Mouse (Mus musculus): ENCODE measurements around the gene Meis1. TPM values are rescaled to one million over a fixed set of nuclear protein-coding genes. Genes with fewer than 3 reads are reported as not detected.

Gene Meis1
- polyA plus RNA-seq, 1 experiment from 2014 or later, result 15.6 TPM

DNA sequence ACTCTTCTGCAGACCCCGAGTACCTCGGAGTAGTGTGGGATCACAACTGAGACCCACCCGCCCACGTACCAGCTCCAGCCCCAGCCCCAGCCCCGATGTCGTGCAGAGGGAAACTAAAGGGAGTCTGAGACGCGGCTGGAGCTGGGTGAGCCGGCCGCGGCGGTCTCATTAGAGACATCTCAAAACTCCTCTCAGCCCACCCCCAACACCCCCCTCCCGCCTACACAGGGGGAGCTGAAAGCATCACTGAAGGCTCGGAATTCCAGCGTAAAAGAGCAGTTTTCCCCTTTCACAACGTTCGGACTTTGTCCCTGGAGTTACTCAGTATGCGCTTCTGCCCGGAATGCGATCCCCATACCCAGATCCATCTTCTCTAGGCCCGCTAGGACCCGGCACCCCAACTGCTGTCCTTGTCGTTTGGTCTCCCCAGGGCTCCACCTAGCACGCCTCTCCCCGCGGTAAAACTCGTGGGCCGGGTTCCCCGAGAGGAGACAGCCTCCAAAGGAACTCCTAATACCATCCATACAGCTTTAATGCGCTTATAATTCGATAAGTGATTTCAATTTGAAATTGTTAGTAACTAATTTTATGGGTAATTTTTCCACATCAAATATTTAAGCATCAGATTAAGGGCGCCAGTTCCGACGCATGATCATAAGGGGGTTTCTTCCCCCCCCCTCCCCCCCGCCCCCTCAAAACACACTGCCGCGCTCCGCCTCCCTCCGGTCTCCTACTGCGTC, 141.7 kb downstream of the Meis1 start:
- DNase-seq (ENCODE audit: low spot score), result peak; percentile 43

GRCm38 (mm10) chr11:18875911-18876885, 142.6 kb downstream of the Meis1 start:
- DNase-seq (ENCODE audit: low spot score), result no peak

- DNase-seq (ENCODE audit: low spot score), result peak; percentile 7
Observed at GRCm38 (mm10) chr11:18875001-18875902, 143.5 kb downstream of the Meis1 start.

- no peak for DNase-seq (ENCODE audit: low spot score)
Observed at GRCm38 (mm10) chr11:18874278-18875000, 144.3 kb downstream of the Meis1 start.

DNA sequence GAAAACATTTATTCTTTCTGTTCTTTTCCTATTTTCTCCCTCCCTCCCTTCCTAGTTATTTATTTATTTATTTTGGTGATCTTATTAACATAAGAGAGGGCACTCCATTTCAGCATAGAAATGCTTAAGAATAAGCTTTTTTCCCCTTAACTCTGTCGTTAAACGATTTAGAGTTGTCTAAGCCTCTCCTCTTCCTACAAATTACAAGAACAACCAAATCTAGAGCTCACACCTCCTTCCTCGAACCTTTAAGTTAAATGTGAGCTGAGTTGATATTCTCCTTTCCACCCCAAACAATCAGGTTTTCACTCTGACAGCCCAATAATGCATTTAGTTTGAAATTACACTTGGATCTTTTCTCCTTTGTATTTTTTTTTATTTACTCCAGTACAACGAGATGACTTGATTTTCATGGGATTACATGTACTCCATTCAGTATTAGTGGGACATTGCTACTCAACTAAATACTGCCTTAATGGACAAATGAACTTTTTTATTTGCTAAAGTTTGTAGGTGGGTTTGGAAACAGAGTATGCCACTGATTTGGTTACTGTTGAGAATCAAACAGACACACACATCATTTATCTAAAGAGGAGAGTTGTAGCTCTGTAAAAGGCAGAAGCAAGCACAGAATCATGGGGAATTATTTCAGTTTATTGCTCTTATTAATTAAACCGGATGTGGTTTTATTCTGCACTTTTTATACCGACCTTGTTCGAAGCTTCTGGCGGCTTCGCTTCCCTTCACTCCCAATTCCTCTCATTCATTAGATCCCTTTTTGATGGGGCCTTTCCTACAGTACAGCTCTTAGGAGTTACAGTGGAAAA, 145.1 kb downstream of the Meis1 start:
- no peak for DNase-seq (ENCODE audit: low spot score)

DNA sequence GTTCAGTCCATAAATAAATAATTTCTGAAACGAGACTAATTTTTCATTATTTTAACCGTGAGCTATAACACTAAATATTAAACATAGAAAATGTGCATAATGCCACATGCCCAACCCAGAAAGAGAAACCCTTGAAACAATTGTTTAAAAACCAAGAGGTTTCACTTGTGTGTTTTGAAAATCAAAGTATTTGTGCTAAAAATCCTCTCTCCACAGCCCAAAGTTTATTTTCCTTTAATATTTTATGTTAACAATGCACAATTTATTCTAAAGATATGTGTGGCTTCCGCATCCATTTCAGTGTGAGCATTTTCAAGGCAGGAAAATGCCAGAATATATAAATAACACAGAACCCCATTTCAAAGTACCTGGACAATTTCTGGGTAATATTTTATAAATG, 146.0 kb downstream of the Meis1 start:
- DNase-seq (ENCODE audit: low spot score), result no peak

- no peak for DNase-seq (ENCODE audit: low spot score)
Observed at GRCm38 (mm10) chr11:18872118-18872751, 146.6 kb downstream of the Meis1 start.

- DNase-seq (ENCODE audit: low spot score), result no peak
Observed at GRCm38 (mm10) chr11:18871170-18872081, 147.4 kb downstream of the Meis1 start.

GRCm38 (mm10) chr11:18870121-18870931, 148.5 kb downstream of the Meis1 start:
- DNase-seq (ENCODE audit: low spot score), result no peak

DNA sequence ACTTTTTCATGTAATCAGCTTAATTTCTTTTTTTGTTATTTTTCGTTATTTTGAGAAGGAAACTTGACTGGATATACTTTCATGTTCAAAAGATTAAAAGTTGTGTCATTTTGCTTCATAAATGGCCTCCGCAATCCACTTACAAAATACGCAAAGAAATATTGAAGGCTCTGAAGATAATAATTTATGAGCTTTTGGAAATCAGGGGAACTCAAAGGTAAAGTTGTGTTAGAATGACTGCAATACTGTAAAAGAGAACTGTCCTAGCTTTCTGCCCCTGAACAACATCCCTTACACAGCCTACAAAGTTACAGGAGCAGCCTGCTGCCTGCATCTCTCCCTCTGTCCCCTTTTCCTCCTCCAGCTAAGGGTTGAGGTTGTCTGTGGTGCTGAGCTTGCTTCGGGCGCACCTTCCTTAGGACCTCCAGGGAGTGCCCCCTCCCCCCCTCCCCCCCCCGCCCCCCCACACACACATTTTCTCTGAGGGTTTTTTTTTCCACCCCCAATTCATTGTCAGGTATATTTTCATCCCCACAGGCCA, 149.3 kb downstream of the Meis1 start:
- DNase-seq (ENCODE audit: low spot score), result no peak

- no peak for DNase-seq (ENCODE audit: low spot score)
Observed at GRCm38 (mm10) chr11:18867665-18868064, 151.1 kb downstream of the Meis1 start.

DNA sequence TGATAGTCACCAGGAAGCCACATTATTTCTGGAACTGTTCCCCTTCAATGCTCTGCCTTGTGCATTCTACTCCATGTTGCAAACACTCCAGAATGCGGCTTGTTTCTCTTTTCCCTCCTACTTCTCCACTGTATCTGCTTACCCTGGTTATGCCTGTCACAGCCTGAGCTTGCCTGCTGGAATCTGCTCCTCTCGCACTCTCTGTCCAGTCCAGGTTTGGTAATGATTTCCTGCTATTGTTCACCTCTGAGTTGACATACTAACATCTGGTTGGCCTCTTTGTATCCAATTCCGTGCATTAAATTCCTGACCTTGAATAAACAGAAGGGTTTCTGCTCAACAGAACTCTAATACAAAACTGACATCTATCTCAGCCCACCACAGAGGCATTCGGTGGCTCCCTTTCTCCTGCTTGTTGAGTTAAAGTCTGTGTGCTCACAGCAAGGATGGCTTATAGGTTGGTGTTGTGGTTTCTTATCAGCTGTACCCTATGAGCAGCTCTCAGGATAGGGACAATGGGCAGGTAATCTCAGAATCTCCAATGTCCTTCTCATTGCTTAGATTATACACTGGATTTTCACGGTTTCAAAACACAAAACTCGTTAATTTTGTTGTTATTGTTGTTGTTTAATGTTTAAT, 152.5 kb downstream of the Meis1 start:
- DNase-seq (ENCODE audit: low spot score), result no peak

DNA sequence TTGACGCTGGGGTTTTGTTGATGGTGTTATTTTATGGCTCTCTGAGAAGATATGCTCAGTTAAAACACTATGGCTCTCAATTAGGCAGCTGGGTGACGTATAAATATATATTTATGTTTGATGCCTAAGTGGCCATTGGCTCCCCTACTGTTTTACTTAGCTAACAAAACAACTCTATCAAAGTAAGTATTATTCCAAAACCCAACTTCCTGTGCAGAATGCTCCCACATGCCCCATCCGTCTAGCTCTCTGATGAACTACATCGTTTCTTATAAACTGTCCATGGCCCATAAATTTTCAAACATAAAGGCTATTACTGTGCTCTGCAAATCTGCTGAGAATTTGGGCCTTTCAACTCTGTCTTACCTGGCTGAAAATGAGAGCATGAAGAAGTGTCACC, 168.0 kb downstream of the Meis1 start:
- no peak for DNase-seq (ENCODE audit: low spot score)

- no peak for DNase-seq (ENCODE audit: low spot score)
Observed at GRCm38 (mm10) chr11:18847650-18848049, 171.1 kb downstream of the Meis1 start.

DNA sequence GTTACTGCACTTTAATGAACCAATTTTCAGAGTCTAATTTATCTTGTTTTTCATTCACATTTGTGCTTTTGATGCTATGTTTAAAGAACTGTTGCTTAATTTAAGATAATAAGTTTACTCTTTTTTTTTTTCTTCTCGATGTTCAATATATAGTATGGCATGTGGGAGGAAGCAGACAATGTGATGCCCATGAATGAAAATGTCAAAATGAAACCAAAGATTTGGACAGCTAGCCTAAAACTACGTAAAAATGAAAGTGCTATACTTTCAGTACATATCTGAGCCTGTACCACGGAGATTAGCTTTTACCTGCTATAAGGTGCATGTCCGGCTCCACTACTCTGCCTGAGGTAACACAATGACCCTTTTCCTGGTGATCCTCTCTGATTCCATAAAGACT, 172.3 kb downstream of the Meis1 start:
- no peak for DNase-seq (ENCODE audit: low spot score)

- DNase-seq (ENCODE audit: low spot score), result no peak
Observed at GRCm38 (mm10) chr11:18845900-18846299, 172.9 kb downstream of the Meis1 start.
